Mouse (Mus musculus): ENCODE measurements around the gene Lactb.

DNA sequence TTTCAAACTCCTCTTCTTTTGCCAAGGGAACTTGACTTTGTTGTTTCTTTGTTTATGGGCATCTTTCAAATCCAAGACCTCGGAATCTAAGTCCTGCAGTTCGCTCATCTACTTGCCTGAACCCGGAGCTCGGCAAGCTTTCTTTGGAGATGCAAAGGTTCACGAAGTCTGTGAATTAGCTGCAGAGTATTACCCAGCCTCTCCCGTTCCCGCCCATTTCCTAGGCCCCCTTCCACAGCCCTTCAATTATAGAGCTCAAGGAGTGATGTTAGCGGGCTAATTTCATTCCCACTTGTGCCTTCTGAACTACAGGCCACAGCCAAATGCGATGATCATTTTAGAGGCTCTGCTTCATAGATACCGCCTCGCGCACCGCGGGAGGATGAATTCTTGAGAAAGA, 55.3 kb downstream of the Lactb start:
- TF ChIP-seq CTCF (IDR thresholded peaks at IDR 0.05 in 2 of 3, conservative IDR thresholded peaks at IDR 0.05 in 1 of 3; ENCODE audit: control insufficient read depth in 1 of 3, insufficient read depth in 1 of 3, low read depth in 2 of 3, low read length in 3 of 3, poor library complexity in 1 of 3, severe bottlenecking in 1 of 3) (no peak), POLR2A (IDR thresholded peaks at IDR 0.05; ENCODE audit: control insufficient read depth in 1 of 2, insufficient read depth in 1 of 2, low read depth in 1 of 2, low read length in 2 of 2, poor library complexity in 1 of 2) (no peak), NRF1 (IDR thresholded peaks at IDR 0.05; ENCODE audit: insufficient read depth, low read depth, low read length, poor library complexity, severe bottlenecking) (no peak), BHLHE40 (IDR thresholded peaks at IDR 0.05; ENCODE audit: borderline replicate concordance, low read depth, low read length) (no peak), POLR2AphosphoS2 (IDR thresholded peaks at IDR 0.05; ENCODE audit: low read length) (no peak), MAFK (IDR thresholded peaks at IDR 0.05; ENCODE audit: borderline replicate concordance, low read depth, low read length) (no peak), JUND (IDR thresholded peaks at IDR 0.05; ENCODE audit: low read depth, low read length) (no peak), MYB (IDR thresholded peaks at IDR 0.05; ENCODE audit: low read depth, low read length) (no peak)
